Mouse (Mus musculus): ENCODE data around the gene Dhx40. TPM values are rescaled to one million over a fixed set of nuclear protein-coding genes. Genes with fewer than 3 reads are reported as not detected.

Gene Dhx40
- polyA plus RNA-seq, 1 experiment = 12.5 TPM

DNA sequence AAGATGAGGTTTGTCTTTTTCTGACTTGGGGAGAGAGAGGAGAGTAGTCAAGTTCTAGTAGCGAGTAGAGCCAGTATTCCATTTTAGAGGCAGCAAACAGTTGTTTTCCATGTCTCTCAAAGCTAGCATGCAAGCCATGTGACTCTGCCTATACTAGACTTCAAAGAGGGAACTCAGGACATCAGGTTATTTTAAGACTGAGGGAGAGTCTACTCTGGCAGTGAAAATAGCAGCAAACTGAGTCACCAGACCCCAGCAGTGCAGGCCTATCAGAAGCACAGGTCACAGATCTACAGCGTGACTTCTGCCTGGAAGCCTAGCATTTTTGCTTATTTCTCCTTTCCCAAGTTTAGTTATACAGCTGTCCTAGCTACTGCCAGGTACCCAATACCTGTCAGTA is 76.1 kb downstream of the Dhx40 start:
- Histone ChIP-seq H3K36me3 (ENCODE audit: control insufficient read depth, insufficient read depth) (peaks cover 32% of the 10 kb centered on the region), H3K4me2 (ENCODE audit: low read depth) (peak overlapping the region; percentile 59), H3K79me2 (ENCODE audit: control insufficient read depth, insufficient read depth) (peaks cover 45% of the 10 kb centered on the region), H3ac (ENCODE audit: control insufficient read depth, insufficient read length) (no peak overlapping the region), H3K27me3 (ENCODE audit: control insufficient read depth, insufficient read depth, insufficient read length) (no peaks in the 10 kb centered on the region), H3K4me3 (no peak overlapping the region)
- TF ChIP-seq MYOD1 (IDR thresholded peaks at IDR 0.05; ENCODE audit: control insufficient read depth in 1 of 3, insufficient read length in 2 of 3, low read depth in 2 of 3) (peak in 2 of 3 experiments; percentile 17 to 21), USF1 (IDR thresholded peaks at IDR 0.05; ENCODE audit: low read depth) (peak; percentile 70), MYOG (IDR thresholded peaks at IDR 0.05; ENCODE audit: control insufficient read depth in 1 of 3, insufficient read depth in 1 of 3, insufficient read length in 2 of 3, low read depth in 2 of 3) (no peak)

DNA sequence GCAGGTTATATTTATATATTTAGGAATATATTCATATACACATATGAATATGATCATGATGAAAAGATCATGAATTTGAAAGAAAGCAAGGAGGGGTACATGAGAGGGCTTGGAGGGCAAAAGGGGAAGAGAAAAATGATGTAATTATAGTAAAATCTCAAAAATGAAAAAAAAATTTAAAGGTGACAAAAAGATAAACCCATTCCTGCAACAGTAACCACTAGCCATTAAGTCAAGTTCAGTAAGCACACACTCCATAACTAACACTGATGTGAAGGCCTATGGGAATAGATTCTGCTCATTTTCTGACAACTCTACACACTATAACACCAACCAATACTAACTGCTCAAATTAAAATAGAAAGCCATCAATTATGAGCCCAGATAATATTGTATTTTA is 81.9 kb downstream of the Dhx40 start:
- H3K79me2 ChIP-seq (ENCODE audit: control insufficient read depth, insufficient read depth) = peaks cover 5% of the 10 kb centered on the region
- no peak overlapping the region for H3K4me2 ChIP-seq (ENCODE audit: low read depth)
- H3K27me3 ChIP-seq (ENCODE audit: control insufficient read depth, insufficient read depth, insufficient read length) = no peaks in the 10 kb centered on the region
- no peak overlapping the region for H3ac ChIP-seq (ENCODE audit: control insufficient read depth, insufficient read length)
- TF ChIP-seq TCF12 (IDR thresholded peaks at IDR 0.05; ENCODE audit: insufficient read depth, poor library complexity, severe bottlenecking) (no peak), MAX (IDR thresholded peaks at IDR 0.05; ENCODE audit: low read depth) (no peak), USF1 (IDR thresholded peaks at IDR 0.05; ENCODE audit: low read depth) (no peak), SRF (IDR thresholded peaks at IDR 0.05; ENCODE audit: control insufficient read depth, insufficient read length, low read depth) (no peak), CEBPB (IDR thresholded peaks at IDR 0.05; ENCODE audit: insufficient read depth, poor library complexity, severe bottlenecking) (no peak), MYOD1 (IDR thresholded peaks at IDR 0.05; ENCODE audit: control insufficient read depth in 1 of 3, insufficient read length in 2 of 3, low read depth in 2 of 3) (no peak), POLR2AphosphoS2 (IDR thresholded peaks at IDR 0.05; ENCODE audit: insufficient read length, low read depth) (no peak), REST (IDR thresholded peaks at IDR 0.05; ENCODE audit: insufficient read depth, insufficient read length) (no peak), E2F4 (IDR thresholded peaks at IDR 0.05; ENCODE audit: insufficient read depth) (no peak), TCF3 (IDR thresholded peaks at IDR 0.05; ENCODE audit: insufficient read length, low read depth) (no peak), MYOG (IDR thresholded peaks at IDR 0.05; ENCODE audit: control insufficient read depth in 1 of 3, insufficient read depth in 1 of 3, insufficient read length in 2 of 3, low read depth in 2 of 3) (no peak), POLR2A (IDR thresholded peaks at IDR 0.05; ENCODE audit: insufficient read length, low read depth) (no peak)
- no peak overlapping the region for H3K4me3 ChIP-seq
- peaks cover 75% of the 10 kb centered on the region for H3K36me3 ChIP-seq (ENCODE audit: control insufficient read depth, insufficient read depth)

DNA sequence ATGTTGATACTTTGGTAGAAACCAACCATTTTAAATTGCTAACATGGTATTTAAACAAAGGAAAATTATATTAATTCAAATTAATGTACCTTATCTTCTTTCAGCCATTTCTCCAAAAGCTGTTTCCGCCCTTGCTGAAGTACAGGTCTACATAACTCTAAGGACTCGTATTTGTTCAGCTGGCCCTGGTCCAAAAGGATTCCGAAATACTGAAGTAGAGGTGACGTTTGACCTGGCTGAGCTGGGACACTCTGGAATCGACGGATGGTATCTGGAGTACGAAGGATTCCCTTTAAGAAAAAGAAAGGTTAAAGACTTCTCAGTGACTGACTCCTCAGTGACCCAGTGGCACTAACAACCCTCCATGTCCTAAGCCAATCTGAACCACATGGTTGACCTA is 82.6 kb downstream of the Dhx40 start:
- peaks cover 75% of the 10 kb centered on the region for H3K36me3 ChIP-seq (ENCODE audit: control insufficient read depth, insufficient read depth)
- no peak overlapping the region for H3K4me3 ChIP-seq
- H3ac ChIP-seq (ENCODE audit: control insufficient read depth, insufficient read length) = no peak overlapping the region
- peaks cover 5% of the 10 kb centered on the region for H3K79me2 ChIP-seq (ENCODE audit: control insufficient read depth, insufficient read depth)
- TF ChIP-seq MAX (IDR thresholded peaks at IDR 0.05; ENCODE audit: low read depth) = no peak
- no peak for TF ChIP-seq TCF12 (IDR thresholded peaks at IDR 0.05; ENCODE audit: insufficient read depth, poor library complexity, severe bottlenecking)
- TF ChIP-seq TCF3 (IDR thresholded peaks at IDR 0.05; ENCODE audit: insufficient read length, low read depth) = no peak
- no peak for TF ChIP-seq MYOG (IDR thresholded peaks at IDR 0.05; ENCODE audit: control insufficient read depth in 1 of 3, insufficient read depth in 1 of 3, insufficient read length in 2 of 3, low read depth in 2 of 3)
- no peak for TF ChIP-seq CEBPB (IDR thresholded peaks at IDR 0.05; ENCODE audit: insufficient read depth, poor library complexity, severe bottlenecking)
- no peak for TF ChIP-seq SRF (IDR thresholded peaks at IDR 0.05; ENCODE audit: control insufficient read depth, insufficient read length, low read depth)
- no peak for TF ChIP-seq MYOD1 (IDR thresholded peaks at IDR 0.05; ENCODE audit: control insufficient read depth in 1 of 3, insufficient read length in 2 of 3, low read depth in 2 of 3)
- TF ChIP-seq REST (IDR thresholded peaks at IDR 0.05; ENCODE audit: insufficient read depth, insufficient read length) = no peak
- no peaks in the 10 kb centered on the region for H3K27me3 ChIP-seq (ENCODE audit: control insufficient read depth, insufficient read depth, insufficient read length)
- no peak overlapping the region for H3K4me2 ChIP-seq (ENCODE audit: low read depth)

- H3K79me2 ChIP-seq (ENCODE audit: control insufficient read depth, insufficient read depth) = peaks cover 5% of the 10 kb centered on the region
- no peak overlapping the region for H3ac ChIP-seq (ENCODE audit: control insufficient read depth, insufficient read length)
- no peaks in the 10 kb centered on the region for H3K27me3 ChIP-seq (ENCODE audit: control insufficient read depth, insufficient read depth, insufficient read length)
- no peak for TF ChIP-seq MAX (IDR thresholded peaks at IDR 0.05; ENCODE audit: low read depth)
- TF ChIP-seq CEBPB (IDR thresholded peaks at IDR 0.05; ENCODE audit: insufficient read depth, poor library complexity, severe bottlenecking) = no peak
- TF ChIP-seq TCF3 (IDR thresholded peaks at IDR 0.05; ENCODE audit: insufficient read length, low read depth) = no peak
- TF ChIP-seq POLR2A (IDR thresholded peaks at IDR 0.05; ENCODE audit: insufficient read length, low read depth) = no peak
- TF ChIP-seq MYOD1 (IDR thresholded peaks at IDR 0.05; ENCODE audit: control insufficient read depth in 1 of 3, insufficient read length in 2 of 3, low read depth in 2 of 3) = no peak
- no peak for TF ChIP-seq E2F4 (IDR thresholded peaks at IDR 0.05; ENCODE audit: insufficient read depth)
- TF ChIP-seq USF1 (IDR thresholded peaks at IDR 0.05; ENCODE audit: low read depth) = no peak
- TF ChIP-seq TCF12 (IDR thresholded peaks at IDR 0.05; ENCODE audit: insufficient read depth, poor library complexity, severe bottlenecking) = no peak
- no peak overlapping the region for H3K4me3 ChIP-seq
- H3K4me2 ChIP-seq (ENCODE audit: low read depth) = no peak overlapping the region
- H3K36me3 ChIP-seq (ENCODE audit: control insufficient read depth, insufficient read depth) = peaks cover 76% of the 10 kb centered on the region
Observed at GRCm38 (mm10) chr11:86724004-86724403, 83.5 kb downstream of the Dhx40 start.

GRCm38 (mm10) chr11:86719390-86719789 is 88.2 kb downstream of the Dhx40 start:
- Histone ChIP-seq H3K36me3 (ENCODE audit: control insufficient read depth, insufficient read depth) (peaks cover 86% of the 10 kb centered on the region), H3K4me2 (ENCODE audit: low read depth) (no peak overlapping the region), H3K4me3 (no peak overlapping the region), H3K79me2 (ENCODE audit: control insufficient read depth, insufficient read depth) (no peaks in the 10 kb centered on the region), H3K27me3 (ENCODE audit: control insufficient read depth, insufficient read depth, insufficient read length) (no peaks in the 10 kb centered on the region), H3ac (ENCODE audit: control insufficient read depth, insufficient read length) (no peak overlapping the region)
- TF ChIP-seq POLR2A (IDR thresholded peaks at IDR 0.05; ENCODE audit: insufficient read length, low read depth) (no peak), TCF3 (IDR thresholded peaks at IDR 0.05; ENCODE audit: insufficient read length, low read depth) (no peak), POLR2AphosphoS2 (IDR thresholded peaks at IDR 0.05; ENCODE audit: insufficient read length, low read depth) (no peak)

Other genes with a start within 250 kb of the Dhx40 start
- 169 TPM for gene Vmp1, start 123.9 kb downstream of the Dhx40 start, polyA plus RNA-seq (2012; fragmentation: generic; extraction: Trizol)
- gene Ptrh2, start 123.8 kb downstream of the Dhx40 start, polyA plus RNA-seq (2012; fragmentation: generic; extraction: Trizol) = 22.6 TPM
- gene Cltc, start 50.2 kb downstream of the Dhx40 start, polyA plus RNA-seq (2012; fragmentation: generic; extraction: Trizol) = 86.1 TPM
- gene Ypel2, start 186.0 kb upstream of the Dhx40 start, polyA plus RNA-seq (2012; fragmentation: generic; extraction: Trizol) = 1.5 TPM